Mouse (Mus musculus) E14TG2a.4 (cell line): Measurements from ENCODE around the gene Pycard.

Source experiments
- CTCF ChIP-seq: conservative IDR thresholded peaks from 2 replicates; pipeline ENCODE4 v1.5.1; 2014; ENCODE audit warnings: low read length
- NANOG ChIP-seq: IDR thresholded peaks from 2 replicates; pipeline ENCODE4 v1.6.1; 2014; ENCODE audit warnings: borderline replicate concordance, low read length, mixed read lengths

DNA sequence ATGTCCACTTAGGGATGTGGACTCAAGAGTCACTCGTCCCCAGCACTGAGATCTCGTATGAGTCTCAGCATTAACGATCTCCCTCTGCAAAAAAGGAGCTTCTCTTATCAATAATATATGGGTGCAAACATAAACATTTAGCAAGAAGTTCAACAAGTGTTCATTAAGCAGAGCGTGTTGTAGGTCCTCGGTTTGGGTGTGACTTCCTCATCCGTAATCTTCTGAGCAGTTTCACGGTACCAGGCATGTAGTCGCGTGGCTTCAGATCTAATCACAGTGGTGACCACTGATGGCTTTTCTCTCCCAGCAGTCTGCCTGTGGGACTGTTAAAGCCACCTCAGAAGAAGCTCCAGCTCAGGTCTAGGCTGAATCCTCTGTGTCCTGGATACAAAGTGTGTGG is 30.7 kb upstream of the Pycard start:
- TF ChIP-seq CTCF (no peak), NANOG (no peak)
